Mouse (Mus musculus) large intestine, adult 2 months (tissue): ENCODE measurements around the gene Olfr159. TPM values are rescaled to one million over a fixed set of nuclear protein-coding genes. Genes with fewer than 3 reads are reported as not detected.

ENCODE experiments used
- DNase-seq: peaks from one replicate; pipeline ENCODE4 v3.0.0-alpha.2; 2012; ENCODE audit warnings: low read depth, low spot score
- WGBS: fragments of 180-500 bp; shearing (Covaris S2); methylation state at CpG from one replicate; pipeline ENCODE4 v1.1.7; 2018; 5-methylcytosine and 5-hydroxymethylcytosine counted together
- polyA plus RNA-seq: library from polyadenylated mRNA; depleted of rRNA; stranded (reverse); fragments of >200 nt; gene quantifications from 2 replicates; pipeline ENCODE4 v1.2.3, GENCODE M21; 2012; rRNA removed

Olfr159 gene
- polyA plus RNA-seq, 1 experiment, result not detected

GRCm38 (mm10) chr4:43730750-43731297, 40.0 kb downstream of the Olfr159 start:
- WGBS, result 66% methylated on average over 21 of the region's 21 CpGs
- no peak for DNase-seq

- 53% methylated on average over 14 of the region's 14 CpGs for WGBS
- DNase-seq, result no peak
Observed at GRCm38 (mm10) chr4:43729794-43730550, 40.8 kb downstream of the Olfr159 start, which contains the start of gene Spaar. Spaar (plus strand) TSS chr4:43730034.

GRCm38 (mm10) chr4:43729126-43729525, 41.7 kb downstream of the Olfr159 start:
- DNase-seq, result no peak
- WGBS, result 59% methylated on average over 3 of the region's 3 CpGs

- peak; percentile 11 for DNase-seq
- 6% methylated on average over 5 of the region's 5 CpGs for whole genome bisulfite sequencing
Observed at GRCm38 (mm10) chr4:43728576-43728954, 42.2 kb downstream of the Olfr159 start.

GRCm38 (mm10) chr4:43727718-43728575, 42.9 kb downstream of the Olfr159 start:
- 58% methylated on average over 7 of the region's 7 CpGs for WGBS
- DNase-seq, result no peak

GRCm38 (mm10) chr4:43726995-43727394, 43.8 kb downstream of the Olfr159 start, which contains the start of gene Hrct1:
Hrct1 (plus strand) TSS chr4:43727188.
- DNase-seq, result peak; percentile 35
- 15% methylated on average over 3 of the region's 3 CpGs for WGBS

GRCm38 (mm10) chr4:43726228-43726993, 44.4 kb downstream of the Olfr159 start:
- no peak for DNase-seq

GRCm38 (mm10) chr4:43724764-43725163, 46.0 kb downstream of the Olfr159 start:
- WGBS, result 40% methylated on average over 1 of the region's 1 CpGs
- no peak for DNase-seq

More at GRCm38 (mm10) chr4:43726228-43726993, 44.4 kb downstream of the Olfr159 start:
- 45% methylated on average over 12 of the region's 12 CpGs for WGBS

GRCm38 (mm10) chr4:43722191-43722590, 48.6 kb downstream of the Olfr159 start:
- no peak for DNase-seq
- WGBS, result 86% methylated on average over 4 of the region's 4 CpGs

- 55% methylated on average over 13 of the region's 16 CpGs for WGBS
- no peak for DNase-seq
Observed at GRCm38 (mm10) chr4:43720491-43721228, 50.1 kb downstream of the Olfr159 start.

Other genes starting within 250 kb of the Olfr159 start
- 118 and 122 TPM in 2 replicates for gene Tpm2, start 247.2 kb downstream of the Olfr159 start, polyA plus RNA-seq
- 66.0 and 86.4 TPM in 2 replicates for gene Creb3, start 208.7 kb downstream of the Olfr159 start, polyA plus RNA-seq
- gene Tln1, start 208.3 kb downstream of the Olfr159 start, polyA plus RNA-seq, result 48.4 and 72.5 TPM in 2 replicates
- gene Rgp1, start 192.3 kb downstream of the Olfr159 start, polyA plus RNA-seq, result 25.9 and 45.4 TPM in 2 replicates
- gene Gba2, start 192.1 kb downstream of the Olfr159 start, polyA plus RNA-seq, result 6.3 and 10.3 TPM in 2 replicates
- gene Msmp, start 186.5 kb downstream of the Olfr159 start, polyA plus RNA-seq, result not detected in 2 replicates
- gene Npr2, start 139.1 kb downstream of the Olfr159 start, polyA plus RNA-seq, result 7.3 and 9.0 TPM in 2 replicates
- gene Spag8, start 117.4 kb downstream of the Olfr159 start, polyA plus RNA-seq, result 0.38 and 0.81 TPM in 2 replicates
- gene Hint2, start 114.5 kb downstream of the Olfr159 start, polyA plus RNA-seq, result 80.6 and 90.2 TPM in 2 replicates
- gene Tmem8b, start 102.0 kb downstream of the Olfr159 start, polyA plus RNA-seq, result 2.0 and 2.3 TPM in 2 replicates
- 0.02 and 0.07 TPM in 2 replicates for gene Fam221b, start 101.9 kb downstream of the Olfr159 start, polyA plus RNA-seq
- not detected in 2 replicates for gene Olfr70, start 70.2 kb downstream of the Olfr159 start, polyA plus RNA-seq
- not detected in 2 replicates for gene Olfr71, start 60.8 kb downstream of the Olfr159 start, polyA plus RNA-seq
- 1.9 and 2.3 TPM in 2 replicates for gene Hrct1, start 43.8 kb downstream of the Olfr159 start, polyA plus RNA-seq
- 0.68 and 1.5 TPM in 2 replicates for gene Spaar, start 41.0 kb downstream of the Olfr159 start, polyA plus RNA-seq
- gene Olfr156, start 52.9 kb upstream of the Olfr159 start, polyA plus RNA-seq, result not detected in 2 replicates
- 0.10 and 0.14 TPM in 2 replicates for gene Olfr157, start 69.2 kb upstream of the Olfr159 start, polyA plus RNA-seq
- not detected in 2 replicates for gene Olfr155, start 80.6 kb upstream of the Olfr159 start, polyA plus RNA-seq
- 2.5 and 4.1 TPM in 2 replicates for gene Reck, start 104.5 kb upstream of the Olfr159 start, polyA plus RNA-seq
- 21.5 and 28.2 TPM in 2 replicates for gene Glipr2, start 186.4 kb upstream of the Olfr159 start, polyA plus RNA-seq
- gene Ccin, start 212.5 kb upstream of the Olfr159 start, polyA plus RNA-seq, result 0.12 TPM in 1 of 2 replicates, not detected in the other
- 166 and 172 TPM in 2 replicates for gene Clta, start 233.4 kb upstream of the Olfr159 start, polyA plus RNA-seq